Mouse (Mus musculus) C2C12 (cell line): ENCODE results near the gene Bloc1s3.

Experiments
- CEBPB ChIP-seq: IDR thresholded peaks from one replicate; pipeline ENCODE4 v1.6.1; 2011; ENCODE audit warnings: low read depth, mild to moderate bottlenecking, control low read depth, moderate library complexity
- CTCF ChIP-seq: IDR thresholded peaks from one replicate; pipeline ENCODE4 v1.5.1; 2011; ENCODE audit not compliant: control insufficient read depth, insufficient read depth, insufficient read length
- MAX ChIP-seq: IDR thresholded peaks from one replicate; pipeline ENCODE4 v1.6.1; 2011; ENCODE audit warnings: mild to moderate bottlenecking, control low read depth
- MYOD1 ChIP-seq: IDR thresholded peaks from one replicate; pipeline ENCODE4 v1.6.1; 2011; ENCODE audit warnings: low read depth; ENCODE audit not compliant: control insufficient read depth, insufficient read length
- MYOG ChIP-seq: IDR thresholded peaks from one replicate; pipeline ENCODE4 v1.6.1; 2011; ENCODE audit not compliant: control insufficient read depth, insufficient read length; ENCODE audit errors: extremely low read depth
- USF1 ChIP-seq: IDR thresholded peaks from one replicate; pipeline ENCODE4 v1.6.1; 2011; ENCODE audit warnings: low read depth, mild to moderate bottlenecking, control low read depth, moderate library complexity

- no peak for TF ChIP-seq CTCF
- TF ChIP-seq MYOD1 = no peak
- no peak for TF ChIP-seq MYOG
- no peak for TF ChIP-seq MAX
- TF ChIP-seq CEBPB = no peak
- no peak for TF ChIP-seq USF1
These were observed 16.4 kb upstream of the Bloc1s3 start for GRCm38 (mm10) chr7:19524420-19525104.
